Mouse (Mus musculus): Measurements from ENCODE around the gene Runx1.

- no peak for TF ChIP-seq CTCF (IDR thresholded peaks at IDR 0.05; ENCODE audit: insufficient read depth, low read depth, low read length)
- TF ChIP-seq POLR2A (IDR thresholded peaks at IDR 0.05; ENCODE audit: insufficient read depth, low read depth, low read length), result no peak
Observed at GRCm38 (mm10) chr16:92608180-92608960, 217.6 kb downstream of the Runx1 start.

Measured in olfactory bulb, adult 2 months (tissue).